Mouse (Mus musculus): ENCODE data around the gene Nrg4.
"Not testable (repeated sequence)": the region's sequence is repeated elsewhere in the genome, so short reads cannot be mapped to it uniquely, and the experiment has no call there.

Nrg4 gene

DNA sequence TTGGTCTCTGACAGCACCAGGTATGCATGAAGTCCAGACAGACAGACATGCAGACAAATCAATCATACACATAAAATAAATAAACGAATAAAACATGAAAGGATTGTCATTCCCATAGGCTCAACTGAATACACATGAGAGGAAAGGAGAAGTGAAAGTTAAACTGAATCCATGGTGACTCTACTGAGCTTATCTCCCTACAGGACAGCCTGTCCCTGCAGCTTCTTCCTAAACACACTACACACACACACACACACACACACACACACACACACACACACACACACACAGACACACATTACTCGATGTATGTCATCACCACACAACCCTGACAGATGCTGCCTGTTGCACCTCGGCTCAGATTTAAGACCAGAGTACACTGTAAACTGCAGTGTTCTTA lies 82.6 kb downstream of the Nrg4 start:
- no peak overlapping the region for H3K4me3 ChIP-seq (replicated peaks; ENCODE audit: low read length)
- H3K36me3 ChIP-seq (ENCODE audit: insufficient read depth, low read length), result no peaks in the 10 kb centered on the region
- peaks cover 5% of the 10 kb centered on the region; the same call in 1 of the 2 replicates for H3K27me3 ChIP-seq (ENCODE audit: insufficient read depth, low read length)
- no peaks in the 10 kb centered on the region for H3K9me3 ChIP-seq (ENCODE audit: low read length)
- H3K4me1 ChIP-seq (replicated peaks; ENCODE audit: low read depth, low read length), result peaks cover 10% of the 10 kb centered on the region
- TF ChIP-seq NANOG (IDR thresholded peaks at IDR 0.05; ENCODE audit: borderline replicate concordance, low read length), result no peak
- no peak for TF ChIP-seq CTCF (conservative IDR thresholded peaks at IDR 0.05; ENCODE audit: low read length)
- TF ChIP-seq POU5F1 (IDR thresholded peaks at IDR 0.05; ENCODE audit: borderline replicate concordance, low read length), result no peak

DNA sequence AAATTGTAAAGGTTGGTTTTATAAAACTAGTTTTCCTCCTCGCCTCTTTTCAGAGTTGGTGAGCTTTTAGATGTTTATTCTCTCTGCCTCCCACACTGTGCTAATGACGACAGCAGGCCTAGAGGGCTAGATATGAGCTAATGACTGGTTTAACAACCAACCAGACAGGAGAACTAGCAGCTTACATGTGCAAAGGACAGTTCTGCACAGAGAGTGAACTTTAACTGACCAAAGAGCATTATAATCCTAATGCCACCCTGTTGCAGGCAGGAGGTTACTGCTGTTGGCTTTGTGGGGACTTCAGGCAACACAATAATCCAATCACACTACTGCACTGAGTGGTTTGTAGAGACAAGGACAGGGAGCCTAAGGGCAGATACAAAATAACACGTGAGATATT lies 83.4 kb downstream of the Nrg4 start:
- TF ChIP-seq CTCF (conservative IDR thresholded peaks at IDR 0.05; ENCODE audit: low read length), result no peak
- TF ChIP-seq POU5F1 (IDR thresholded peaks at IDR 0.05; ENCODE audit: borderline replicate concordance, low read length), result no peak
- TF ChIP-seq NANOG (IDR thresholded peaks at IDR 0.05; ENCODE audit: borderline replicate concordance, low read length), result no peak
- H3K4me3 ChIP-seq (replicated peaks; ENCODE audit: low read length), result no peak overlapping the region
- peaks cover 5% of the 10 kb centered on the region; the same call in 1 of the 2 replicates for H3K27me3 ChIP-seq (ENCODE audit: insufficient read depth, low read length)
- H3K36me3 ChIP-seq (ENCODE audit: insufficient read depth, low read length), result no peaks in the 10 kb centered on the region
- H3K9me3 ChIP-seq (ENCODE audit: low read length), result no peaks in the 10 kb centered on the region
- H3K4me1 ChIP-seq (replicated peaks; ENCODE audit: low read depth, low read length), result peaks cover 10% of the 10 kb centered on the region

DNA sequence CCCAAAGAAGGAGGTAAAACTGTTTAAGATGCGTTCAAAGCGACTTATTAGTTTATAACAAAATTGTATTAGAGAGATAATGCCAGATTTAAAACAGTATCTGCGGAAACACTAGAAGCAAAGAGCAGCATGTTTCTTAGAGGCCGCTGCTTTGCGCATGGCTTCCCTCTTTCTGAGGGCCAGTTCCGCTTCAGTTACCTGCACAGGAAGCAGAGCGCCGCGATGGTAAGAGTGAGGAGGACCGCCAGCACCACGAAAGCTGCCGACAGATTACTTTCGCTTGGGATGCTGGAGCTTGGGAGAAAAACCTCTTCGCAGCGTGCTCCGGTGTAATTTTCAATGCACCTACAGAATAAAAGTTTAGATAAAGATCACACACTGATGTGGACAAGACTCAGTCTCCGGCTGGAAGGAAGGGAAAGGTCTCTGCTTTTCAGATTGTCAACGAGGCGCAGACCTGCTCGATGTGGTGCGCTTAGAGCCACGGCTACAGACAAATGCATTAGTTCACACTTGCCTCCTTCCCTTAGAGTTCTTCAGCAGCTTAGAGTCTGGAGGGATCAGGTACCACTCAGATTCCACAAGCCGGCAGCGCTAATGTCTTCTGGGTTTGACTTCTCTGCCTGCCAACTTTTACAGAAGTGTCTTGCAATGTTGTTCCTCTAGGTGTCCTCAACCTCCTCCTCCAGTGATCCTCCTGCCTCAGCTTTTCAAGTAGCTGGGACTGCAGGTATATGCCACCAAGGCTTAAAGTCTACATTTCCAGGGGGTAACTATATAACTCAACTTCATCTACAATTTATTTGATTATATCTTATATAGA lies 84.6 kb downstream of the Nrg4 start:
- H3K27me3 ChIP-seq (ENCODE audit: insufficient read depth, low read length), result peaks cover 5% of the 10 kb centered on the region; the same call in 1 of the 2 replicates
- H3K4me1 ChIP-seq (replicated peaks; ENCODE audit: low read depth, low read length), result peaks cover 10% of the 10 kb centered on the region
- H3K36me3 ChIP-seq (ENCODE audit: insufficient read depth, low read length), result no peaks in the 10 kb centered on the region
- peak overlapping the region; percentile 62 for H3K4me3 ChIP-seq (replicated peaks; ENCODE audit: low read length)
- TF ChIP-seq NANOG (IDR thresholded peaks at IDR 0.05; ENCODE audit: borderline replicate concordance, low read length), result no peak
- TF ChIP-seq CTCF (conservative IDR thresholded peaks at IDR 0.05; ENCODE audit: low read length), result no peak
- H3K9me3 ChIP-seq (ENCODE audit: low read length), result no peaks in the 10 kb centered on the region

DNA sequence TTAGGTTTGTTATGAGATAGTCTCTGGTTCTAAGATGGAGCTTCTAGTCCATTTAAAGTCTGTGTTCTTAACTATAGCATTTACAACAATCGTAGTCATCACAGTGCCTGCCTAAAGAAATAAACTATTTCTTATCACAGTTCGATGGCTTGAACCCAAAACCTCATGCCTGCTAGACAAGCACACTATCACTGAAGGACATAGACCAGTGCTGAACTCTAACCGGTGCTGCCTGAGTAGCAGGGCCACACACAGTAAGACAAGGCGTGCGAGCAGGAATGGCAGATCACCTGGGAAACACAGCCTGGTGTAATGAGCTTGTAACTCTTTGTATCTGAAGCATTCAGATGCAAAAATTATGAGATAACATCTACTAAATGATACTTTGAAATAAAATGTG lies 85.8 kb downstream of the Nrg4 start:
- peaks cover 5% of the 10 kb centered on the region; the same call in 1 of the 2 replicates for H3K27me3 ChIP-seq (ENCODE audit: insufficient read depth, low read length)
- no peak overlapping the region for H3K4me3 ChIP-seq (replicated peaks; ENCODE audit: low read length)
- no peak for TF ChIP-seq NANOG (IDR thresholded peaks at IDR 0.05; ENCODE audit: borderline replicate concordance, low read length)
- TF ChIP-seq POU5F1 (IDR thresholded peaks at IDR 0.05; ENCODE audit: borderline replicate concordance, low read length), result no peak
- no peak for TF ChIP-seq CTCF (conservative IDR thresholded peaks at IDR 0.05; ENCODE audit: low read length)
- peaks cover 10% of the 10 kb centered on the region for H3K4me1 ChIP-seq (replicated peaks; ENCODE audit: low read depth, low read length)
- H3K36me3 ChIP-seq (ENCODE audit: insufficient read depth, low read length), result no peaks in the 10 kb centered on the region
- no peaks in the 10 kb centered on the region for H3K9me3 ChIP-seq (ENCODE audit: low read length)

DNA sequence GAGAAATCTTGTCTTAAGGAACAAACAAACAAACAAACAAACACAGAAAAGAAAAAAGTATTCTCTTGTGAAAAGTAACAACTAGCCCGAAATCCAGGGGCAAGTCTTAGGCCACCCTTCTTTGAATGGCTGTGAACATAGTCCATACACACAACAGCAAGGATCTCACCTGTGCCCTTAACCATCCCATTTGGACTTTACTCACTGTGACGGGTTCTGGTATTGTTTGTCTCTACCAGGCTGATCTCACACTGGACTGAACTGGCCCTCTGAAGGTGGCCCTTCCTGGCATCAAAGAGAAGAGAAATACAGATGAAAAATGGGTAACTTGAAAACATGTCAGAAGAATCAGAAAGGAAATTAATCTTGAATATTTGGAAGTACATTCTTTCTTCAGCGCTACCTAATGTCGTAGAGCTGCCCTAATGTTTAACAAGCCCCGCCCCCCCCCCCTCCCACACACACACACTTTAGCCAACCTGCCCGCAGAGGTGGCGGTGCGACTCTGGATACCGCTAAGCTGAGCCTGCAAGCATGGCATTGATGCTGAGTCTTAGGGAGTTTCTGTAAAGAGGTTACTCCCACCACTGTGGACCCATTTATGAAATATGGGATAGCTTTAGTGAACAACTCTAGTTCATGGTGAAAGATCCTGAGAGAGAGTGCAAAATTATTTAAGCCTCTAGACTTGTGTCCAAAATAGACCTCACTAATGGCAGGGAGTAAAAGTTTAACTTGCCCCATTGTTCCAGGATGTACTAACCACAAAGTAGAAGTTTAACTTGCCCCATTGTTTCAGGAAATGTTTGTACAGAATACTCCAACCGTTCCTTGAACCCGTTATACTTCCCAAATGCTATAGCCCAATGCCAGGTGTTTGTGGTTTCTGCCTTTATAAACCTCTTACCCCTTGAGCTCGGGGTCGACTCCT lies 90.1 kb downstream of the Nrg4 start:
- TF ChIP-seq NANOG (IDR thresholded peaks at IDR 0.05; ENCODE audit: borderline replicate concordance, low read length) (no peak), POU5F1 (IDR thresholded peaks at IDR 0.05; ENCODE audit: borderline replicate concordance, low read length) (no peak), CTCF (conservative IDR thresholded peaks at IDR 0.05; ENCODE audit: low read length) (no peak)
- Histone ChIP-seq H3K9me3 (ENCODE audit: low read length) (peaks cover 5% of the 10 kb centered on the region), H3K4me1 (replicated peaks; ENCODE audit: low read depth, low read length) (peaks cover 30% of the 10 kb centered on the region), H3K27me3 (ENCODE audit: insufficient read depth, low read length) (peaks cover 5% of the 10 kb centered on the region; the same call in 1 of the 2 replicates), H3K36me3 (ENCODE audit: insufficient read depth, low read length) (no peaks in the 10 kb centered on the region), H3K4me3 (replicated peaks; ENCODE audit: low read length) (no peak overlapping the region)

DNA sequence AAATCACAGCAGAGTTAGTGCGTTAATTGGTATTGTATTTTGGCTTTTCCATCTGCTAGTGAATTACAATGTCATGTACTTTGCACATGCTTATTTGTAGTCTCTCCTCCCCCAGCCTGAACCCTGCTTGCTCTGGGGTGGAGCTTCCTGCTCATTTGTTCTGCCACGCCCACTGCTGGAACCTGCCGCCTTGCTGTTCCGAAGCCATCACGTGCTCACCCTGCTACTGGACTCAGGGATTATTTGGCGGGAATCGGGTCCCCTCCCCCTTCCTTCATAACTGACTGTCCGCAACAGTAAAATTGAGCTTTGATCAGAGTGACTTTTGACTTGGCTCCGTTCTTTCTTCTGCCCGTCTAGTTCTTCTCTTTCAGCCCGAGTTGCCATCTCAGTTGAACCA lies 93.6 kb downstream of the Nrg4 start:
- not testable (repeated sequence) for H3K27me3 ChIP-seq (ENCODE audit: insufficient read depth, low read length)

DNA sequence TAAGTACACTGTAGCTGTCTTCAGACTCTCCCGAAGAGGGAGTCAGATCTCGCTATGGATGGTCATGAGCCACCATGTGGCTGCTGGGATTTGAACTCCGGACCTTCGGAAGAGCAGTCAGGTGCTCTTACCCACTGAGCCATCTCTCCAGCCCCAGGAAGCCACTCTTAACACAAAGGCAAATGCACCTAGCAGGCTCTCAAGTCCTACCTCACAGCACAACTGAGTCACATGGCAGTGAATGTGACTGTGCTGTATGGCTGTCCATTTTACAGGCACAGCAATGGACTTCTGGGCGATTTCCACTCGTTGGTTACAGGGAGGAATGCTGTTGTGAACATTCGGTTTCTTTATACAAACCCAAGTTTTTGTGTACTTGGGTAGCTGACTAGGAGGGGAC lies 94.1 kb downstream of the Nrg4 start:
- peak overlapping the region; percentile 37; the same call in 1 of the 2 replicates for H3K4me3 ChIP-seq (replicated peaks; ENCODE audit: low read length)
- H3K9me3 ChIP-seq (ENCODE audit: low read length), result peaks cover 5% of the 10 kb centered on the region
- H3K4me1 ChIP-seq (replicated peaks; ENCODE audit: low read depth, low read length), result peaks cover 48% of the 10 kb centered on the region
- TF ChIP-seq NANOG (IDR thresholded peaks at IDR 0.05; ENCODE audit: borderline replicate concordance, low read length) (peak; percentile 10; the same call in 1 of the 2 replicates), CTCF (conservative IDR thresholded peaks at IDR 0.05; ENCODE audit: low read length) (no peak), POU5F1 (IDR thresholded peaks at IDR 0.05; ENCODE audit: borderline replicate concordance, low read length) (no peak)
- H3K36me3 ChIP-seq (ENCODE audit: insufficient read depth, low read length), result peaks cover 4% of the 10 kb centered on the region; the same call in 1 of the 2 replicates
- H3K27me3 ChIP-seq (ENCODE audit: insufficient read depth, low read length), result no peaks in the 10 kb centered on the region

More for the DNA sequence above, 93.6 kb downstream of the Nrg4 start:
- Histone ChIP-seq H3K4me3 (replicated peaks; ENCODE audit: low read length) (peak overlapping the region; percentile 37; the same call in 1 of the 2 replicates), H3K4me1 (replicated peaks; ENCODE audit: low read depth, low read length) (peaks cover 43% of the 10 kb centered on the region)
- H3K36me3 ChIP-seq (ENCODE audit: insufficient read depth, low read length); H3K9me3 ChIP-seq (ENCODE audit: low read length): not testable (repeated sequence)

DNA sequence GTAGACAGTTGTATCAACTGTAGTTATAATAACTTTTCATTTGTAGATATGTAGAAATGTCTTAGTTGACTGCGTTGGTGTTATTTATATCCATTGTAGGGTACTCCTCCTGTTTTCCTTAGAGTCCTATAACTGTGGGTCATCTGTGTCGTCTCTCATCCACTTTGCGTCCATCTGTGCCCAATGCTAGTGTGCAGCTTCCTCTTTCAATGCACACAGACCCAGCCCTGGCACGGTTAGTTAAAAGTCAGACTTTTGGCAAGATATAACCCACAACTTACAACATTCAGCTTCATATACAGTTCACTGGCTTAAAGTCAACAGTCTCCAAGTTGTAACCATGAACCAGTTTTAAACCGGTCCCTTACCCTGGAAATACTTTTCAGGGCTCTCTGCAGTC lies 94.5 kb downstream of the Nrg4 start:
- peaks cover 7% of the 10 kb centered on the region; the same call in 1 of the 2 replicates for H3K36me3 ChIP-seq (ENCODE audit: insufficient read depth, low read length)
- H3K4me1 ChIP-seq (replicated peaks; ENCODE audit: low read depth, low read length), result peaks cover 51% of the 10 kb centered on the region
- peaks cover 5% of the 10 kb centered on the region for H3K9me3 ChIP-seq (ENCODE audit: low read length)
- TF ChIP-seq NANOG (IDR thresholded peaks at IDR 0.05; ENCODE audit: borderline replicate concordance, low read length), result no peak
- H3K27me3 ChIP-seq (ENCODE audit: insufficient read depth, low read length), result no peaks in the 10 kb centered on the region
- H3K4me3 ChIP-seq (replicated peaks; ENCODE audit: low read length), result no peak overlapping the region

Measured in E14TG2a.4 (cell line).